Mouse (Mus musculus) thymus, adult 2 months (tissue): ENCODE measurements around the gene Psors1c2.

Source experiments
- CTCF ChIP-seq: fragments of 200-500 bp; IDR thresholded peaks from 2 replicates; pipeline ENCODE4 v1.5.1; 2012; ENCODE audit warnings: mild to moderate bottlenecking, control low read depth, low read length, moderate library complexity, borderline replicate concordance; ENCODE audit not compliant: control insufficient read depth, poor library complexity, insufficient read depth; ENCODE audit errors: extremely low read depth
- POLR2A ChIP-seq: fragments of 200-500 bp; IDR thresholded peaks from 2 replicates; pipeline ENCODE4 v1.6.1; 2012; ENCODE audit warnings: mild to moderate bottlenecking, low read length, control low read depth, moderate library complexity; ENCODE audit not compliant: control insufficient read depth, poor library complexity, insufficient read depth; ENCODE audit errors: extremely low read depth

DNA sequence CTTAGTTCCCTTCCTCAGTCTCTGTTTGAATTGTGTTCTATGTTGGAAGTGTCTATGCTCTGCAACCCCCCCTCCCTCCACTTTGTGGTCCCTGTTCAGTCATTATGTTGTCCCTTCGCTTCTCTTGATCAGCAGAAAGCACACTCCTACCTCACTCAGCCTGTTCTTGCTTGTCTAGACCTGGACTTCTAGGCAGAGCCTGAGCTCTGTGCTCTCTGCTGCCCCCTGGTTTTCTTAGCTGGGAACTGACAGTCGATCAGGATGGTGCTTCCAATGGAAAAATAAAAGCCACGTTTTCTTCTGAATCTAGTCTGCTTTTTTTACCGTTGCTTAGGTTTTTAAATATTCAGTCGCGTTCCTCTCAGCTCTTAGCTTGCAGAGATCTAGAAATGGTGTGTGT lies 1.3 kb downstream of the Psors1c2 start:
- TF ChIP-seq CTCF (peak; percentile 19; the same call in 1 of the 2 replicates), POLR2A (no peak)
